Mouse (Mus musculus): ENCODE results near the gene Qprt.

DNA sequence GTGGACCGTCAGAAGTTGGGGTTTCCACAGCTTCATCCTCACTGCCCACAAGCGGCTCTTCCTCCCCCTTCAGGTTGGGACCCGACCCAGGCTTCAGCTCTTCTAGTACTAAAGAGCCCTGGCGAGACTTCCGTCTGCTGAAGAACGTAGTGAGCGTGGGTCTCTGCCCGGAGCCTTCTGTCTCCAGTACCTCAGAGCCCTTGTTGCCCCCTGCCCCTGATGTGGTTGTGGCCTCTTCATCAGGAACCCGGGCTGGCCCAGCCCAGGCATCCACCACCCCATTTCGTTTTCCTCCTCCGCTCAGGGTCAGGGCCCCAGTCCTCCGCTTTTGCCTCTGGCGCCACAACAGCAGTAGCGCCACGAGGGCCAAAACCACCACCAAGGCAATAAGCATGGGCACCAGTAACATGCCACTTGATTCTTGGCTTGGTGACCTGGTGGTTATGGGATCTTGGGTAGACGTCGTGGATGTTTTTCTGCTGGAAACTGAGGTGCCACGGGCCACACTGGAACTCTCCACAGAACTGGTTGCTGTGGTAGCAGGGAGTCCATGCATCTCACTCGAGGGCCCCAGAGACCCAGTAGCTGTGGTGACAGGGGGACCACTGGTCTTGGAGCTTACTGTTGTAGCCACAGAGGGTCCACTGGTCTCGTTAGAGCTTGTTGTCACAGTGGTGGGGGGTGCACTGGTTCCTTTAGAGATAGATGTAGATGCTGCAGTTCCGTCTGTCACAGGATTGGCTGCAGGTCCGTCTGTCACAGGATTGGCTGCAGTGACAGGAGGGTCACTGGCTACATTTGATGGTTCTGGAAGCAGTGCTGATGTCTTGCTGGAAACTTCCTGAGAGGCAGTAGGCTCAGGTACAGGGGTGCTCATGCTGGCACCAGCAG, 14.4 kb upstream of the Qprt start:
- TF ChIP-seq CTCF (IDR thresholded peaks at IDR 0.05; ENCODE audit: borderline replicate concordance, insufficient read depth, low read length) (no peak), POLR2A (IDR thresholded peaks at IDR 0.05; ENCODE audit: low read depth, low read length) (no peak)
